Mouse (Mus musculus) neural tube, embryonic 11.5 days (tissue): ENCODE measurements around the gene Mknk1. TPM values are rescaled to one million over a fixed set of nuclear protein-coding genes. Genes with fewer than 3 reads are reported as not detected.

ENCODE experiments used
- ATAC-seq: fragments of 200-750 bp; cut with Nextera tagmentation; 2 replicates; pipeline ENCODE4 v1.8.0; 2017; ENCODE audit warnings: moderate number of reproducible peaks, mild to moderate bottlenecking, moderate TSS enrichment, moderate library complexity; ENCODE audit not compliant: insufficient read depth, low FRiP score, low TSS enrichment
- DNase-seq: peaks from one replicate; pipeline ENCODE4 v3.0.0-alpha.2; 2015; ENCODE audit warnings: low spot score
- H3K27ac ChIP-seq: fragments of 300-500 bp; sonication (generic); 2 replicates; pipeline ENCODE4 v1.5.1; 2014; ENCODE audit warnings: low read depth, mild to moderate bottlenecking, low read length
- H3K27me3 ChIP-seq: fragments of 300-500 bp; sonication (generic); 2 replicates; pipeline ENCODE4 v1.6.1; 2014; ENCODE audit warnings: mild to moderate bottlenecking, low read length, mixed read lengths; ENCODE audit not compliant: control insufficient read depth, insufficient read depth
- H3K36me3 ChIP-seq: fragments of 300-500 bp; sonication (generic); 2 replicates; pipeline ENCODE4 v1.6.1; 2014; ENCODE audit warnings: mild to moderate bottlenecking, low read length, moderate library complexity, mixed read lengths; ENCODE audit not compliant: control insufficient read depth, insufficient read depth
- H3K4me1 ChIP-seq: fragments of 300-500 bp; sonication (generic); 2 replicates; pipeline ENCODE4 v1.6.1; 2014; ENCODE audit warnings: low read length, mixed read lengths; ENCODE audit not compliant: control insufficient read depth, insufficient read depth
- H3K4me2 ChIP-seq: fragments of 300-500 bp; sonication (generic); 2 replicates; pipeline ENCODE4 v1.6.1; 2014; ENCODE audit warnings: low read depth, mild to moderate bottlenecking, moderate library complexity
- H3K4me3 ChIP-seq: fragments of 300-500 bp; sonication (generic); 2 replicates; pipeline ENCODE4 v1.5.1; 2014; ENCODE audit warnings: low read depth, low read length
- H3K9ac ChIP-seq: fragments of 300-500 bp; sonication (generic); 2 replicates; pipeline ENCODE4 v1.6.1; 2014; ENCODE audit warnings: mild to moderate bottlenecking, low read length
- H3K9me3 ChIP-seq: fragments of 300-500 bp; sonication (generic); 2 replicates; pipeline ENCODE4 v1.6.1; 2016; ENCODE audit warnings: low read length; ENCODE audit not compliant: control insufficient read depth
- WGBS: fragments of 180-500 bp; shearing (Covaris S2); extraction: QIAGEN DNeasy Blood & Tissue Kit; methylation state at CpG from one replicate; pipeline ENCODE4 v1.1.7; 2014; 5-methylcytosine and 5-hydroxymethylcytosine counted together
- polyA plus RNA-seq: library from polyadenylated mRNA; unstranded; fragments of >200 nt; fragmentation: Nextera tagmentation; extraction: Ambion mirVana; gene quantifications from 2 replicates; pipeline ENCODE4 v1.2.1, GENCODE M21; 2014

Mknk1 gene
- polyA plus RNA-seq, 1 experiment from 2014 or later: 21.2 TPM

DNA sequence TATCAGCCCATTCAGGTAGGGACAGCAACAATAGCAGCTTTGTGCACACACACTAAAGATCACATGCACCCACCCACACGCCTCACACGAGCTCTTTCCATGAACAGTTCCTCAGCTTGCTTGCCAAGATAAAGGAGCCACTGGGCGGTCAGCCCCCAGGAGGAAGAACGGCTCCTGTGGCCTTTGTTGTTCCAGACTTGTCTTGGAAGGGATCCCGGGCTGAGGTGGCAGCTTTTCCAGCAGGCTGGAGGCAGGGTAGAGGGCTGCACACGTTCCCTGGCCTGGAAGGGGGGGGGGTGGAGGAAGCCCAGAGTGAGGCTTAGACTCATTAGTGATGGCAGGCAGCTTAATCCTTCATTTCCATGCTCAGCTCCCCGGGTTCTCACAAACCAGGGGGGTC, 69.6 kb downstream of the Mknk1 start:
- H3K27ac ChIP-seq: no peak overlapping the region
- WGBS: 29% methylated on average over 7 of the region's 7 CpGs
- peaks cover 17% of the 10 kb centered on the region for H3K4me1 ChIP-seq
- H3K4me2 ChIP-seq: no peak overlapping the region
- ATAC-seq: no peak
- H3K27me3 ChIP-seq: peaks cover 48% of the 10 kb centered on the region
- no peak overlapping the region for H3K4me3 ChIP-seq
- no peak overlapping the region for H3K9ac ChIP-seq
- H3K36me3 ChIP-seq: no peaks in the 10 kb centered on the region
- DNase-seq: no peak
- H3K9me3 ChIP-seq: no peaks in the 10 kb centered on the region

GRCm38 (mm10) chr4:115911586-115911985, 72.6 kb downstream of the Mknk1 start:
- Histone ChIP-seq H3K4me2 (no peak overlapping the region), H3K9me3 (no peaks in the 10 kb centered on the region), H3K27me3 (peaks cover 35% of the 10 kb centered on the region), H3K36me3 (no peaks in the 10 kb centered on the region), H3K4me1 (0 out of 2 replicates have a peak, but pooled peaks cover 3% of the 10 kb centered on the region), H3K27ac (no peak overlapping the region), H3K9ac (no peak overlapping the region), H3K4me3 (no peak overlapping the region)
- WGBS: 4% methylated on average over 4 of the region's 4 CpGs
- no peak for ATAC-seq
- DNase-seq: no peak

GRCm38 (mm10) chr4:115919911-115920310, 80.9 kb downstream of the Mknk1 start:
- Histone ChIP-seq H3K27me3 (peaks cover 26% of the 10 kb centered on the region), H3K27ac (no peak overlapping the region), H3K4me3 (no peak overlapping the region), H3K9me3 (no peaks in the 10 kb centered on the region), H3K4me1 (no peaks in the 10 kb centered on the region), H3K36me3 (no peaks in the 10 kb centered on the region), H3K4me2 (no peak overlapping the region), H3K9ac (no peak overlapping the region)
- ATAC-seq (no peak), DNase-seq (no peak)
- WGBS: 77% methylated on average over 16 of the region's 16 CpGs

GRCm38 (mm10) chr4:115922688-115923087, 83.7 kb downstream of the Mknk1 start:
- WGBS: 88% methylated on average over 5 of the region's 5 CpGs
- Histone ChIP-seq H3K9me3 (no peaks in the 10 kb centered on the region), H3K4me3 (no peak overlapping the region), H3K9ac (no peak overlapping the region), H3K36me3 (no peaks in the 10 kb centered on the region), H3K27ac (no peak overlapping the region), H3K4me2 (no peak overlapping the region), H3K4me1 (no peaks in the 10 kb centered on the region), H3K27me3 (peaks cover 19% of the 10 kb centered on the region)
- DNase-seq (no peak), ATAC-seq (no peak)

- Histone ChIP-seq H3K27ac (no peak overlapping the region), H3K4me3 (no peak overlapping the region), H3K9me3 (no peaks in the 10 kb centered on the region), H3K4me1 (no peaks in the 10 kb centered on the region), H3K4me2 (no peak overlapping the region), H3K27me3 (peaks cover 19% of the 10 kb centered on the region), H3K36me3 (no peaks in the 10 kb centered on the region), H3K9ac (no peak overlapping the region)
- DNase-seq: no peak
- WGBS: 73% methylated on average over 16 of the region's 16 CpGs
- no peak for ATAC-seq
Measured at GRCm38 (mm10) chr4:115923262-115923880, 84.4 kb downstream of the Mknk1 start.

DNA sequence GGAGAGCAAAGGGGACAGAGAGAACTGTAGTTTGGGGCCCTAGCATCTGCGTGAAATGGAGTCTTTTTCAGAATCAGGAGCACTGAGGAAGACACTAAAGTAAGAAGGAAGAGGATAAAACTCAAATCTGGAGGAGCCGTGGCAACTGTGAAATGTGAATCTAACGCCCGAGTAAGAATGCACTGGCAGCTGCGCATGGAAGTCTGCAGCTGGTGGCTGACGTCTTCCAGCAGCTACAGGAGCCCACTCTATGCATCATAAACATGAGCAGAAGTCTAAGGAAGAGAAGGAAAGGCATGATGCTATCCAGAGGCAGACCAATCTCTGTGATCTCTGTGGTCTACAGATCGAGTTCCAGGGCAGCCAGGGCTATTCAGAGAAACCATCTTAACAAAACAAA, 88.6 kb downstream of the Mknk1 start:
- H3K27me3 ChIP-seq: peaks cover 56% of the 10 kb centered on the region
- no peak overlapping the region for H3K27ac ChIP-seq
- no peak for DNase-seq
- H3K4me3 ChIP-seq: no peak overlapping the region
- no peak for ATAC-seq
- no peak overlapping the region for H3K4me2 ChIP-seq
- WGBS: 62% methylated on average over 7 of the region's 7 CpGs
- no peaks in the 10 kb centered on the region for H3K4me1 ChIP-seq
- H3K9ac ChIP-seq: no peak overlapping the region
- H3K9me3 ChIP-seq: no peaks in the 10 kb centered on the region
- H3K36me3 ChIP-seq: no peaks in the 10 kb centered on the region

Other genes starting within 250 kb of the Mknk1 start
- not detected in 2 replicates for gene Cyp4a32, start 238.2 kb upstream of the Mknk1 start, polyA plus RNA-seq
- gene Cyp4b1, start 191.5 kb upstream of the Mknk1 start, polyA plus RNA-seq: 0.22 TPM in 1 of 2 replicates, not detected in the other
- 42.3 and 44.7 TPM in 2 replicates for gene Efcab14, start 101.5 kb upstream of the Mknk1 start, polyA plus RNA-seq
- 0.42 TPM in 1 of 2 replicates, not detected in the other for gene Tex38, start 58.2 kb upstream of the Mknk1 start, polyA plus RNA-seq
- 51.1 and 51.4 TPM in 2 replicates for gene Atpaf1, start 54.4 kb upstream of the Mknk1 start, polyA plus RNA-seq
- 3.2 and 4.1 TPM in 2 replicates for gene Mob3c, start 11.1 kb upstream of the Mknk1 start, polyA plus RNA-seq
- not detected in 2 replicates for gene Kncn, start 45.2 kb downstream of the Mknk1 start, polyA plus RNA-seq
- not detected in 2 replicates for gene 6430628N08Rik, start 51.5 kb downstream of the Mknk1 start, polyA plus RNA-seq
- gene Dmbx1, start 100.7 kb downstream of the Mknk1 start, polyA plus RNA-seq: 0.38 and 0.77 TPM in 2 replicates
- 1.9 and 2.1 TPM in 2 replicates for gene Faah, start 178.7 kb downstream of the Mknk1 start, polyA plus RNA-seq
- gene Nsun4, start 214.7 kb downstream of the Mknk1 start, polyA plus RNA-seq: 21.0 and 21.2 TPM in 2 replicates
- gene Uqcrh, start 235.9 kb downstream of the Mknk1 start, polyA plus RNA-seq: 455 and 456 TPM in 2 replicates
- gene Lrrc41, start 236.1 kb downstream of the Mknk1 start, polyA plus RNA-seq: 74.2 and 84.9 TPM in 2 replicates